Mouse (Mus musculus): ENCODE data around the gene Ablim1.

Ablim1 gene

DNA sequence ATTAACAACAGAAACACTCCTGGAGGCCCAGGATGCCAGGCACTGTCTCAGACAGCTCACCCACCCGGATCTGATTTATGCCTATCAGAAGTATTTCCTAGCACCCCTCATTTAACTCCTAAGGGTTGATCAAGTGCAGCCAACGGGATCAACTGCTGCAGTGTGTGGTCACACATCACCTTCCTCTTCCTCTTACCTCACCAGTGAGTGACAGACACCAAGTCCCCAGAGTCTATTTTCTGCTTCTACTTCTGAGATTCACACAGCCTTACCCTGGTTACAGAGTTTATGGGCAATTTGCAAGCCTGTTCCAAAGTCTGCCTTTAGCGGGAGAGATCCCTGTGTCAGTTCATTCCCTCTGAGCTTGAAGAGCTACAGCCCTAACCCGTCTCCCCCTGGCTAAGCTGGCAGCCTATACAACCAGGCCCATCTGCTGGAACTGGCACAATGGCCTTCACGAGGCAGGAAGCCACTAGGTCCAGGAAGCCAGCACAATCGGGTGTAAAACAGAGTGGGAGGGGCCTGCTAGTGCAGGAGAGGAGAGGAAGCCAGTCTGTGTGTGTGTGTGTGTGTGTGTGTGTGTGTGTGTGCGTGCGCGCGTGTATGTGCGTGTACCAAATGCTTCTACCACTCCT, 191.1 kb downstream of the Ablim1 start:
- TF ChIP-seq GATA4 (IDR thresholded peaks at IDR 0.05; ENCODE audit: insufficient replicate concordance, low read length), result peak; percentile 61; the same call in 1 of the 2 replicates

DNA sequence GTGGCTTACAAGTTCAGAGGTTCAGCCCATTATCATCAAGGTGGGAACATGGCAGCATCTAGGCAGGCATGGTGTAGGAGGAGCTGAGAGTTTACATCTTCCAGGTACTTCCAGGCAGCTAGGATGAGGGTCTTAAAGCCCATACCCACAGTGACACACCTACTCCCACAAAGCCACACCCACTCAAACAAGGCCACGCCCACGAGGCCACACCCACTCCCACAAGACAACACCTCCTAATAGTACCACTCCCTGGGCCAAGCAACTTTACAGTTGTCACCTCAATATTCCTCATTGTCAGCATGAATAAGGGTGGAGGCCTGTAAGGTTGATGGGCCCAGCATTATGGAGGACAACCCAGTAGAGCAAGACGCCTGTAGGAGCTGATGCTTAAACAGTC, 192.5 kb downstream of the Ablim1 start:
- TF ChIP-seq GATA4 (IDR thresholded peaks at IDR 0.05; ENCODE audit: insufficient replicate concordance, low read length), result no peak

- no peak for TF ChIP-seq GATA4 (IDR thresholded peaks at IDR 0.05; ENCODE audit: insufficient replicate concordance, low read length)
These were observed 193.7 kb downstream of the Ablim1 start for GRCm38 (mm10) chr19:57121036-57121435.

- TF ChIP-seq GATA4 (IDR thresholded peaks at IDR 0.05; ENCODE audit: insufficient replicate concordance, low read length), result no peak
These were observed 195.1 kb downstream of the Ablim1 start for GRCm38 (mm10) chr19:57119661-57120060.

DNA sequence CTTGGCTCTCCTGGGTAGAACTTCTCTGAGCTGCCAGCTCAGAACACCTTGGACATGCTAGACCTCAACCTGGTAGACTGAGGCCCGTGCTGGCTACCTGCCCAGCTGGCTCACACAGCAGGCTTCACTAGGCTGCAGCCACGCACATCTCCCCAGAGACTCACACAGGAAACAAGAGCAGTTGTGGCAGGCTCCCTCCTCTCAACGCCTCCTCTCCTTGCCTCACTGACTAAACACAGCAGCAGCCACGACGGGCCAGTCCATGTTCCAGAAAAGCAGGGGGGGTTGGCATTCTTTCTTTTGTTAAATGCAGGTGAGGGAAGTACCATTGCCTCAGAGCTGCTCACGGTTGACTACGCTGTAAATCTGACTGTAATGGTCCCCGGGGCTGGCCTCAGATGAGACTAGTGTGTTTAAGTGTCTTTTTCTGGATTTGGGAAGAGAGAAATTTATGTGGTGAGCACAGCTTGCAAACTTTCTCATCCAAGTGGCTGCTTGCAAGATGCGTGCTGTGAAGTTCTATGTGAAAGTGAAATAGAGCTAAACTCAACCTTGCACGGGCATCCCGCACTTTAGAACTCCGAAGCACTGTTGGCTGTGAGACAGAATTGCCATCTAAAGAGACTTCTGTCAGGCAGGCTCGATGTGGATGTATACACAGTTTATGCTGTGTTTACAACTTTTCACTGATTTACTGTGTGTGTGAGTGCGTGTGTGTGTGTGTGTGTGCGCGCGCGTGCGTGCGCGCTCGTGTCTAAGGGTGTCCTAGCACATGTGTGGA, 195.7 kb downstream of the Ablim1 start:
- TF ChIP-seq GATA4 (IDR thresholded peaks at IDR 0.05; ENCODE audit: insufficient replicate concordance, low read length), result no peak

DNA sequence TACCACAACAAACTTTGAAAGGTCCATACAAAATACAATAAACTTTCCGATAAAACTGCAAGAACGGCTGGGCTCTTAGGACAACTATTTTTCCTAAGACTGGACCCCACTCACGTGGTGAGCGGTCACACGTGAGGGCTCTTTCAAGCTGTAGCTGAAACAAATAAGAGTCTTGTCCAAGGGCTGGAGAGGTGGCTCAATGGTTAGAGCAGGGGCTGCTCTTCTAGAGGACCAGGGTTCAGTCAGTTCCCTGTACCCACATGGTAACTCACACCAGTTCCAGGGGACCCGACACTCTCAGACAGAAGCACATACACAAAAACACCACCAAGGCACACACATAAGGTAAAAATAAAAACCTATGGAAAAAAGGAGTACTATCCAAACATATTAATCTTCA, 197.0 kb downstream of the Ablim1 start:
- no peak for TF ChIP-seq GATA4 (IDR thresholded peaks at IDR 0.05; ENCODE audit: insufficient replicate concordance, low read length)

GRCm38 (mm10) chr19:57116871-57117501, 197.7 kb downstream of the Ablim1 start:
- no peak for TF ChIP-seq GATA4 (IDR thresholded peaks at IDR 0.05; ENCODE audit: insufficient replicate concordance, low read length)

DNA sequence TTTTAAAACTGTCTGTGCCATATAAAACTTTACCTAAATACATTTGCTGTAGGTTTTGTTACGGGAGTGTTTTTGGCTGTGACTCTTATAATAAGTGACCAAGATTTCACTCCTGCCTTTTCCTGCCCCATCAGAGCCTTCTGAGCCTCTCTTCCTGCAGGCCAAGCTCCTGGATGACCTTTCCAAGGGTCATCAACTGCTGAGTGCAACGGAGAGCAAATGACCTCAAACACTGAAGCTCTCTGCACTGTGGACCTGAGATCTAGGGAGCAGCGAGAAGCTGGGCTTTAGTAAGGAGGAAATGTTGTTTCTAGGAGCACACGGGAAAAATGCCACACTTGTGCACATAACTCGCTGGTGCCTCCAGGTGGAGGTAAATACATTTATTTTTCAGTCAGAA, 199.0 kb downstream of the Ablim1 start:
- no peak for TF ChIP-seq GATA4 (IDR thresholded peaks at IDR 0.05; ENCODE audit: insufficient replicate concordance, low read length)

DNA sequence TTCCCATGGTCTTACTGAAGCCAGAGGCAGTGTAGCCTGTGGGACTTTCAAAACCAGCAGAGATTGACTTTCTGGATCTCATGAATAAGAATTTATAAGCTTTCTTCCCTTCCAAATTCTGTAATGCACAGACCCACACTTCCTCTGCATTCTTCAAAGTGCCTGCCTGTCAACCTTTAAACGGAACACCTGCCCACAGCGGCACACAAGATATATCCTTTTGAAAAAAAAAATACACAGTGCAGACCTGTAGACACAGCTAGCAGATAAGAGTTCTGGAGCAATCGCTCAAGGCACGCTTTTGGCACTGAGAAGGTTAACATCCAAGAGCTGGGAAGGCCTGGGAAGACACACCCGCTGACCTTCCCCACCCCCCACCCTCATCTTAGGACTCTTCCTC, 199.8 kb downstream of the Ablim1 start:
- TF ChIP-seq GATA4 (IDR thresholded peaks at IDR 0.05; ENCODE audit: insufficient replicate concordance, low read length), result no peak

- TF ChIP-seq GATA4 (IDR thresholded peaks at IDR 0.05; ENCODE audit: insufficient replicate concordance, low read length), result no peak
These were observed 200.7 kb downstream of the Ablim1 start for GRCm38 (mm10) chr19:57113975-57114374.

DNA sequence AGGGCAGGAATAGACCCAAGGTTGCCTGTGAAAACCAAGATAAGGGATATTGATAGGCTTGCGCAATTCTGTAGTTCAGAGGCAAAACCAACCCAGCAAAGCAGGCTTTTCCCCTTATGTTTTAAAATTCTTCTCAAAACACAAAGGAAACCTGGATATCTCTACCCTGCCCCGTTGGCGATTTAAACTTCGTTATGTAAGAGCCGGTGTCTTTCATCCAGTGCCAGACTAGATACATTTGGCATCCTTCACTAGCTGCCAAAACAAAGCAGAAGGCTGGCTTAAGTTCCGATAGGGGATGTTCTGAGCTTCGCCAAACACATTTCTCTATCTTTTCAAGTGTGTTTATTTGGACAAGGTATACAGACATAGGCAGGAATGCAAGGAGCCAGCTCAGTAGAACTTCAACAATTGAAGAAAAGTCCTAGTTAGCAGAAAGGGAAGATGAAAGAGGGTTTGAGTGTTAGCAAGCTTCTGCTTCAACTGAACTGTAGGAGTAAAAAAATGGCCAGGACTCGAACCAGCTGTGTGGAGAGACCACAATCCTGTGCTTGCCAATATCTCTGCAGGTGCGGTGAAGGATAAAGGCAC, 201.8 kb downstream of the Ablim1 start:
- TF ChIP-seq GATA4 (IDR thresholded peaks at IDR 0.05; ENCODE audit: insufficient replicate concordance, low read length), result peak; percentile 74

DNA sequence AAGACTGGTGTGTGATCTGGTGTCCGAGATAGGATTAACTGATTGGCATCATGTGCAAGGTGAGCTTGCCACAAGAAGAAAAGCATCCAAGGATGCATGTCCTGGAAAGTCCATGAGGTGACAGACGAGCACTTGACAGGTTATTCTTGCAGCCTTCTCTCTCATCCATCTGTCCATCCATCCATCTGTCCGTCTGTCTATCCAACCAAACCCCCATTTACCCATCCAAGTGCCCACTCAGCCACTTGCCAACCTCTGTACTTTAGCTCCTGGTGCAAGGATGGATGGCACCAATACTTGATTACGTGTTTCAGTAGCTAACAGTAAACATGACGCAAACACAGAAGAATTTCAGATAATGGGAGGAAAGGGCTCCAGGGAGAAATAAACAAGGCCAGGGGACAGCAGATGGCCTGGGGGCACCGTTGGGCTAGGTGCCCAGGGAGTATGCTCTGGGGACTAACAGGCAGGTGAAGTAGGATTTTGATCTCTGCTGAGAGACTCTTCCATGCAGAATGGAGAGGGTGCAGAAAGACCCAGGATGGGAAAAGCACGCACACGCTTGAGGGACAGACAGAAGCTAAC, 202.4 kb downstream of the Ablim1 start:
- TF ChIP-seq GATA4 (IDR thresholded peaks at IDR 0.05; ENCODE audit: insufficient replicate concordance, low read length), result no peak

- no peak for TF ChIP-seq GATA4 (IDR thresholded peaks at IDR 0.05; ENCODE audit: insufficient replicate concordance, low read length)
These were observed 203.4 kb downstream of the Ablim1 start for GRCm38 (mm10) chr19:57111301-57111700.

- no peak for TF ChIP-seq GATA4 (IDR thresholded peaks at IDR 0.05; ENCODE audit: insufficient replicate concordance, low read length)
These were observed 205.1 kb downstream of the Ablim1 start for GRCm38 (mm10) chr19:57109620-57110019.

- no peak for TF ChIP-seq GATA4 (IDR thresholded peaks at IDR 0.05; ENCODE audit: insufficient replicate concordance, low read length)
These were observed 208.2 kb downstream of the Ablim1 start for GRCm38 (mm10) chr19:57106513-57106912.
